Mouse (Mus musculus) kidney, adult 2 months (tissue): ENCODE data around the gene Dgki.

Experiments
- CTCF ChIP-seq: fragments of 200-500 bp; conservative IDR thresholded peaks from 2 replicates; pipeline ENCODE4 v1.5.1; 2011; ENCODE audit warnings: low read depth, mild to moderate bottlenecking, control low read depth, low read length, moderate library complexity, mixed read lengths; ENCODE audit not compliant: insufficient read depth, insufficient read length
- POLR2A ChIP-seq: fragments of 200-500 bp; IDR thresholded peaks from one replicate; pipeline ENCODE4 v1.6.1; 2011; ENCODE audit warnings: low read depth, low read length, control low read depth

GRCm38 (mm10) chr6:36808306-36809058 is 491.5 kb downstream of the Dgki start:
- TF ChIP-seq CTCF: no peak
- TF ChIP-seq POLR2A: no peak
